Mouse (Mus musculus) right cerebral cortex, postnatal 10 days (tissue): ENCODE measurements at regions not wholly inside any gene's neighbourhood (a gene's known extent, or its start where the extent isn't known, plus 50 kb on each side); places are given as distances from the start of the nearest gene placed in this dataset.

ENCODE experiments used
- DNase-seq, 2 experiments: peaks; one replicate each; pipeline ENCODE4 v3.0.0; 2021; ENCODE audit warnings: low spot score in 2 of 2

- no peak for DNase-seq
Measured at GRCm38 (mm10) chr3:77051884-77052283, 977.8 kb downstream of the Fstl5 start.

GRCm38 (mm10) chr3:77075055-77075454 lies 1001.0 kb downstream of the Fstl5 start:
- DNase-seq = no peak

- no peak for DNase-seq
Measured at GRCm38 (mm10) chr3:77091812-77092211, 1017.7 kb downstream of the Fstl5 start.

GRCm38 (mm10) chr3:77112969-77113368 lies 1038.9 kb downstream of the Fstl5 start:
- no peak for DNase-seq

- DNase-seq = no peak
Measured at GRCm38 (mm10) chr3:77120581-77120980, 1046.5 kb downstream of the Fstl5 start.

GRCm38 (mm10) chr3:77151636-77152035 lies 1077.6 kb downstream of the Fstl5 start:
- DNase-seq = no peak

GRCm38 (mm10) chr3:77197828-77198227 lies 1123.8 kb downstream of the Fstl5 start:
- no peak for DNase-seq

- DNase-seq = peak in 1 of 2 experiments; percentile 21
Measured at GRCm38 (mm10) chr3:77198265-77198664, 1124.2 kb downstream of the Fstl5 start.

- DNase-seq = no peak
Measured at GRCm38 (mm10) chr3:77226007-77226406, 1151.9 kb downstream of the Fstl5 start.
